Mouse (Mus musculus) liver, embryonic 12.5 days (tissue): ENCODE results near the gene Itsn1. TPM values are rescaled to one million over a fixed set of nuclear protein-coding genes. Genes with fewer than 3 reads are reported as not detected.

ENCODE experiments used
- microRNA-seq: library from miRNA; unstranded; fragments of <30 nt; microRNA quantifications from one replicate; pipeline ENCODE4, GENCODE M21; 2017
- polyA plus RNA-seq: library from polyadenylated mRNA; unstranded; fragments of >200 nt; fragmentation: Nextera tagmentation; extraction: Ambion mirVana; gene quantifications from 2 replicates; pipeline ENCODE4 v1.2.1, GENCODE M21; 2016

The Itsn1 gene
- polyA plus RNA-seq, 1 experiment from 2014 or later, result 47.5 TPM

Small RNA genes lying within 50 kb of the gene (microRNA-seq; reads per million reads assigned to microRNA genes)
- gene Gm27773, result not detected

Other genes with a start within 250 kb of the Itsn1 start
- gene Ifnar1, start 244.0 kb upstream of the Itsn1 start, polyA plus RNA-seq, result 24.5 and 27.8 TPM in 2 replicates
- 17.1 and 17.9 TPM in 2 replicates for gene Ifngr2, start 182.2 kb upstream of the Itsn1 start, polyA plus RNA-seq
- 6.7 and 6.8 TPM in 2 replicates for gene Tmem50b, start 131.5 kb upstream of the Itsn1 start, polyA plus RNA-seq
- 1.8 and 2.8 TPM in 2 replicates for gene Dnajc28, start 110.3 kb upstream of the Itsn1 start, polyA plus RNA-seq
- gene Gart, start 82.3 kb upstream of the Itsn1 start, polyA plus RNA-seq, result 158 and 160 TPM in 2 replicates
- 60.5 and 65.0 TPM in 2 replicates for gene Son, start 81.8 kb upstream of the Itsn1 start, polyA plus RNA-seq
- gene Donson, start 40.5 kb upstream of the Itsn1 start, polyA plus RNA-seq, result 48.4 and 54.9 TPM in 2 replicates
- 40.3 and 40.9 TPM in 2 replicates for gene Cryzl1, start 306 bp upstream of the Itsn1 start, polyA plus RNA-seq